Mouse (Mus musculus) kidney, postnatal 25 days (tissue): Measurements from ENCODE around the gene Shc1.

Experiments used
- DNase-seq, 2 experiments: peaks; one replicate each; pipeline ENCODE4 v3.0.0; 2021; ENCODE audit warnings: mixed read lengths in 2 of 2

Shc1 gene

DNA sequence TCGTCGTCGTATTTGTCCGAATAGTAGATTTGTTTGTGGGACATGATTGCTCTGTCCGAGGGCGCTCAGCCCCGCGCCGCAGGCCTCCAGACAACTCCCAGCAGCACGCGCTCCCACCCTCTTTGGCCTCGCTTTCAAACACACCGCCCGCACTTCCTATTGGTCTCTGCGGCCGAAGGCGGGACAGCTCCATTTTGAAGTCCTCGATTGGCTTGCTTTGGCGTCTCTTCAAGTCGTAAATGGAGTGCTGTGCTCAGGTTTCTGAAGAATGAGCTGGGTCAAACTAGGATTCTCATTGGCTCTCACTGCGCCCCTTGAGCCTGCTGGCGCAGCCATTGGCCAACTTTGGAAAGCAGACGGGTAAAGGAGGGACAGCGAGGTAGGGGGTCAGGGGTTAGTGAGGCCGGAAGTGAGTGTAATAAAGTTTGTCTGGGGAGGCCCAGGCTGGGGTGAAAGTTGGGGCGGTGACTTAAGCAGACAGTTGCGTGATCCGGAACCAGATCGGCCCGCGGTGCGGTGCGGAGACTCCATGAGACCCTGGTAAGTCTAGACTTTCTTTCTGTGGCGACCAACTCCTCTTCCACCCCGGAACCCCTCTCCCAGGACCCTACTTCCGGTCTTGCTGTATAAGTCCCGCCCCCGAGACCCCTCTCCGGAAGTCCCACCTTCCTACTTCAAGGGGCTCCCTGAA is at the start of gene Shc1, which contains the start of gene Cks1b:
Shc1 (plus strand) TSS at position 274 of the 691 bp plus-strand sequence.
Cks1b (minus strand) TSS at position 214 of the 691 bp plus-strand sequence.
- DNase-seq, result peak; percentile 95 to 99

DNA sequence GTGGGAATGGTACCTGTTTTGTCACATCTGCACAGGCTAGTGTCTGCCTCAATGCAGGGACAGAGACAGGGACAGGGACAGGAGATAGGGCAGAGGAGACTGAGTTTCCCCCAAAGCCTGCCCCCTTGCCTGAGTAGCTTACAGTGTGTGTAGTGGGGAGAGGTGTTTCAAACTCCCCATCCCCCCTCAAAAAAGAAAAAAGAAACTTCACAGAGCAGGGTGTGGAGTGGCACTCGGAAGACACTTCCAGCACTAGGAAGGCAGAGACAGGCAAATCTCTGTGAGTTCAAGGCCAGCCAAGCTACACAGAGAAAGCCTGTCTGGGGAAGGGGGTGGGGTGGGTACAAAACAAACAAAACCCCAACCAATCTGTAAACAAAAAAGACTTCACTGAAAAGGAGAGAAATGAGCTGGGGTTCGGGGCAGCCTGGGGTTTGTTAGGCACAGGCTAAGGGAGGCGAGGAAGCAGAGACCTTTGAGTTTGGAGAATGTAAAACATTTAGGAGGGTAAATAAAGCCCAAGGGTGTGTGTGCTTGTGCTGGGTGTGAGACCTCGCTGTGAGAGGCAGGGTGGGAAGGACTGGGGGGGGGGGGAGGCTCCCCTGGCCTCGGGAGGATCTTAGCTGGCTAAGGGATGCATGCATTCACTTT is 44.5 kb upstream of the Shc1 start:
- DNase-seq, result no peak

GRCm38 (mm10) chr3:89377831-89378230 is 40.4 kb upstream of the Shc1 start:
- DNase-seq, result no peak

- peak; percentile 64 to 90 for DNase-seq
These were observed 39.7 kb upstream of the Shc1 start for GRCm38 (mm10) chr3:89378394-89379067.

DNA sequence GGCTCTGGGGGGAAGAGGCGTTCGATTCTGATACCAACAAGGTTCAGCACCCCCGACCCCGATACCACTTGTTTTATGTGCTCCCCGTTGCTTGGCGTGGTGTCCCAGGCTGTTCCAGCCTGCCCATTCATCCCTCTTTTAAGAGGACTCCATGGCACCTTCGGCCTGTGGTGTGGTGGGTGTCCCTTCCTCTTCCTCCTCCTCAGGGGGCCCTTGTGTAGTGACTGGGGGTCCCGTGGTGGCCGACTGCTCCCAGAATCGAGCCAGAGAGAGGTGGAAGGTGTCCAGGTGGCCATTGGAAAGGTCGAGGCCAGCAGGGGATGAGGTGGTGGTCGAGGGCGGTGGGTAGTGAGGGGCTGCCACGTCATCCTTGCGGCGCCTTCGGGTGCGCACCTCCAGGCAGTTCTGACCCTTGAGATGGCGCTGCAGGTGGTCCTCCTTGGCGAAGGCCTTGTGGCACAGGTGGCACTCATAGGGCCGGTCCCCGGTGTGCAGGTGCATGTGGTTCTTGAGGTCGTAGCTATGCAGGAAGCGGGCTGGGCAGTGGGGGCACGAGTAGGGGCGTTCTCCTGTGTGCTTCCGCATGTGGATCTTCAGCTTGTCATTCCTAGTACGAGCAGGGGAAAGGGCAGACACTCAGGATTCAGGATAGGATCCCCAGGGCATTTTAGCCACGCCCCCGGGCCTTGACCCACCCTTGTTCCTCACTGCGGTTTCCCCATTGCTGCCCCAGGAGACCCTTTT is 38.7 kb upstream of the Shc1 start:
- no peak for DNase-seq

GRCm38 (mm10) chr3:89380291-89380690 is 38.0 kb upstream of the Shc1 start:
- no peak for DNase-seq

- DNase-seq, result no peak
These were observed 37.5 kb upstream of the Shc1 start for GRCm38 (mm10) chr3:89380711-89381110.

GRCm38 (mm10) chr3:89381233-89381632 is 37.0 kb upstream of the Shc1 start:
- DNase-seq, result no peak

- DNase-seq, result peak in 1 of 2 experiments; percentile 29
These were observed 36.0 kb upstream of the Shc1 start for GRCm38 (mm10) chr3:89382033-89382882.

GRCm38 (mm10) chr3:89382950-89383349 is 35.3 kb upstream of the Shc1 start:
- peak in 1 of 2 experiments; percentile 40 for DNase-seq

- DNase-seq, result peak in 1 of 2 experiments; percentile 35
These were observed 34.5 kb upstream of the Shc1 start for GRCm38 (mm10) chr3:89383651-89384255.

- DNase-seq, result peak in 1 of 2 experiments; percentile 45
These were observed 33.7 kb upstream of the Shc1 start for GRCm38 (mm10) chr3:89384331-89385076.

DNA sequence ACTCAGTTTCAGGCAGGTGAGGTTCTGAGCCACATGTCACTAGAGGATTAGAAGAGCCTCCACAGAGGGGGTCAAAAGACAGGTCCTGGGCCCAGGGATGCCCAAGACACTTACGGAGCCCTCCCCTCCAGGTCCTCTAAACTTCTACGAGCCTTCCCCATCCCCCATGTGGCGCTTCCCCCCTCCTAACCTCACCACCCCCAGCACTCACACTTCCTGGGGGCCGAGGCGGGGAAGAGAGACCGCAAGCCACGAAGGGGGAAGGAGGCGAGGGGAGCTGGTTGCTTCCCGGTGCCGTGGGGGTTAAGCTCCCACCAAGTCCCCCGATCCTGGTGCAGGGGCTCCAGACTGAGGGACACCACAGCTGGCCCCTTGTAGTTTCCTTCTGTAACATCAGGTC is 32.8 kb upstream of the Shc1 start:
- DNase-seq, result peak in 1 of 2 experiments; percentile 41

- peak in 1 of 2 experiments; percentile 62 for DNase-seq
These were observed 31.5 kb upstream of the Shc1 start for GRCm38 (mm10) chr3:89386438-89387420.

DNA sequence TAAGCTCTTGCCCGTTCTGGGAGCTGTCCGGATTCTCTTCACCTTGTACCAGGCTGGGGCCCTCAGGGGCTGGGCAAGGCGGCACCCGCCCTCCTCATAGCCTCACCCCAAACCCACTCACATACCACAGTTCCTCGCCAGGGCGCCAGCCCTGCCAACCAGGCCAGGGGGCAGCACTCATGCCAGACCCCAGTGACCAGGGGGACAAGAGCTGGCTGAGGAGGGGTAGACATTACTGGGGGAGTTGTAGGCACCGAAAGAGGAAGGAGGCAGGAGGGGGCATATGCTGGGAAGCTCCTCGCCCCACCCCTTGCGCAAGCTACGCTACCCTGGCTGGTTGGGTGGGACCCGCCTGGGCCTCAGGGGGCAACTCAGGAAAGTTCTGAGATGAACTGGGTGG is 30.6 kb upstream of the Shc1 start:
- peak in 1 of 2 experiments; percentile 62 for DNase-seq

DNA sequence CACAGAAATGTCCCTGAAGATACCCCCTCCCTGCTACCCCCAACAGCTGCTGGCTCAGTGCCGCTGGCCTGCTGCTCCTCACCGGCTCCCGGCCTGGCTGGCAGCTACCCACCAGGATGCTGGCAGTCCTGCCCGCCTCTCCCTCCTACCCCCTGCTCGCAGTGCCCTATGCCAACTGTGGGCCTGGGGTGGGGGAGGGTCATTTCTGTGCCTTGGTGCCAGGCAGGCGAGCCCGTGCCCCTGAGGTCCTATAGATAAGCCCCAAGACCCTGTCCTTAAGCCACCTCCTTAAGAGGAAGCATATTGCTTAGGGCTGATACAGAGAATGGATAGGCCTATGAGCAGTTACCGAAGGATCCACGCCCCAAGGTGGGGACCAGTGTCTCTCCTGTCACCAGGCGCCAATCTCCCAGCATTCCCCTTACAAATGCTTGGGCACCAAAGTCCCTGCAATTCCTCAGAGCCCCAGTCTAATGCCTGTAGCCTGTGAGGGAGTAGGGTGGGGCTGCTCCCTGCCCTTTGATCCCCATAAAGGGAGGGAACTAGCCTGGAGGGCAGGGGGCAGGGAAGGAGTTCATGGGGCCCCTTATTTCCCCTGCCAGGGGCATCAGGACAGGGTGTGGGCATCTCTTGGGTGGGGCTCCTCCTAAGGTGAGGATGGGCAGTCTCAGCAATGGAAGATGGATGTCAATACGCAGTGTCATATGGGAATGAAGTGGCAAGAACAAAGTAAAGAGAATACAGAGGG is 29.9 kb upstream of the Shc1 start:
- peak; percentile 61 to 88 for DNase-seq

- peak in 1 of 2 experiments; percentile 39 for DNase-seq
These were observed 29.1 kb upstream of the Shc1 start for GRCm38 (mm10) chr3:89388901-89389740.

DNA sequence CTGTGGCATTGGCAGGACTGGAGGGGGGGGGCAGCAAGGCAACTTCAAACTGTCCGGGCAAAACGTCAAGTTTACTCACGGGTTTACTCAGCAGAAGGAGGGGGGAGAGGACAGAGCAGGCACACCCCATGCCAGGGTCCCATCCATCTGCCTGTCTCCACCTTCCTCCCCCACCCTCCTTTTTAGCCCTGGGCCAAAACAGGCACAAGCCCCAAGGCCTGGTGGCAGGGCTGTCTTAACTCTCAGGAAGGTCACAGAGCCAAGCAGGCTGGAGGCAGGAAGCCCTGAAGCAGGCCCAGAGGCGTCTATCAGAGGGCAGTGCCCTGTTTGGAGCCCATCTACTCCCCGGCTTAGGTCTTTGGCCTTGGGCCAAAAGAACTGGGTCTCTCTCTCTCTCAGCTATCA is 28.1 kb upstream of the Shc1 start:
- peak in 1 of 2 experiments; percentile 62 for DNase-seq
